ENCODE assay signal across 30 mouse cellular contexts in genomic region chr5:136420342-136420741, GRCm38 (mm10).
"Had no signal": no experiment of that assay in that cellular context is flagged by ENCODE, and none has a peak within 500 bp of the region (broad histone marks: within the 10 kb centered on the region; RNA-seq: fewer than 3 reads in every experiment).

No protein-coding gene starts in this region.

- H3K27me3 ChIP-seq: limb, embryonic 12.5 days; liver, embryonic 12.5 days; liver, embryonic 13.5 days; liver, embryonic 15.5 days; lung, embryonic 15.5 days; megakaryocyte, embryonic 14.5 days; midbrain, embryonic 12.5 days; midbrain, embryonic 13.5 days; midbrain, embryonic 15.5 days; neural tube, embryonic 12.5 days had no signal

- H3K27ac ChIP-seq: limb, embryonic 10.5 days; limb, embryonic 12.5 days; limb, embryonic 13.5 days; limb, embryonic 15.5 days; liver, embryonic 12.5 days; liver, embryonic 13.5 days; liver, embryonic 15.5 days; lung, embryonic 15.5 days; macrophage; midbrain, embryonic 10.5 days; midbrain, embryonic 12.5 days; midbrain, embryonic 13.5 days; midbrain, embryonic 15.5 days; neural tube, embryonic 12.5 days had no signal

- H3K9ac ChIP-seq: limb, embryonic 12.5 days; limb, embryonic 13.5 days; limb, embryonic 15.5 days; liver, embryonic 12.5 days; liver, embryonic 13.5 days; liver, embryonic 15.5 days; lung, embryonic 14.5 days; lung, embryonic 15.5 days; midbrain, embryonic 12.5 days; midbrain, embryonic 13.5 days; midbrain, embryonic 15.5 days; neural tube, embryonic 12.5 days had no signal

- H3K36me3 ChIP-seq: limb, embryonic 10.5 days; limb, embryonic 12.5 days; limb, embryonic 13.5 days; limb, embryonic 15.5 days; liver, embryonic 12.5 days; liver, embryonic 15.5 days; lung, embryonic 15.5 days; midbrain, embryonic 12.5 days; midbrain, embryonic 13.5 days; midbrain, embryonic 15.5 days; neural tube, embryonic 12.5 days had no signal

- ATAC-seq: liver, embryonic 12.5 days; lung, postnatal 0 days; midbrain, embryonic 13.5 days; midbrain, embryonic 15.5 days; midbrain, embryonic 16.5 days had no signal

- H3K4me3 ChIP-seq: limb, embryonic 10.5 days; limb, embryonic 12.5 days; limb, embryonic 13.5 days; limb, embryonic 15.5 days; liver, embryonic 12.5 days; liver, embryonic 13.5 days; liver, embryonic 15.5 days; lung, embryonic 15.5 days; megakaryocyte, embryonic 14.5 days; midbrain, embryonic 10.5 days; midbrain, embryonic 12.5 days; midbrain, embryonic 13.5 days; midbrain, embryonic 15.5 days; myocyte; neural tube, embryonic 12.5 days had no signal

- H3K4me2 ChIP-seq: limb, embryonic 12.5 days; limb, embryonic 13.5 days; limb, embryonic 15.5 days; liver, embryonic 11.5 days; liver, embryonic 12.5 days; liver, embryonic 13.5 days; liver, embryonic 15.5 days; lung, embryonic 14.5 days; lung, embryonic 15.5 days; midbrain, embryonic 11.5 days; midbrain, embryonic 12.5 days; midbrain, embryonic 13.5 days; midbrain, embryonic 15.5 days; neural tube, embryonic 12.5 days had no signal

- H3K9me3 ChIP-seq: limb, embryonic 10.5 days; limb, embryonic 12.5 days; limb, embryonic 13.5 days; limb, embryonic 15.5 days; liver, embryonic 12.5 days; liver, embryonic 13.5 days; liver, embryonic 15.5 days; lung, embryonic 15.5 days; megakaryocyte, embryonic 14.5 days; midbrain, embryonic 10.5 days; midbrain, embryonic 12.5 days; midbrain, embryonic 13.5 days; midbrain, embryonic 15.5 days; neural tube, embryonic 12.5 days had no signal

- H3K4me1 ChIP-seq: limb, embryonic 10.5 days; limb, embryonic 15.5 days; midbrain, embryonic 10.5 days; midbrain, embryonic 12.5 days; neural tube, embryonic 12.5 days had no signal

- DNase-seq: left cerebral cortex, postnatal 4 days; liver; liver, embryonic 13.5 days; lung, adult 18-20 months; lung, adult 2 months; lung, embryonic 14.5 days; lung, postnatal 10 days; lung, postnatal 14 days; lung, postnatal 36 days; lung, postnatal 4 days; midbrain, embryonic 14.5 days had no signal
